Mouse (Mus musculus) embryonic facial prominence, embryonic 15.5 days (tissue): ENCODE measurements around the gene Sesn2. TPM values are rescaled to one million over a fixed set of nuclear protein-coding genes. Genes with fewer than 3 reads are reported as not detected.

Experiments
- ATAC-seq: fragments of 200-750 bp; cut with Nextera tagmentation; 2 replicates; pipeline ENCODE4 v1.8.0; 2017; ENCODE audit warnings: low read depth, moderate TSS enrichment; ENCODE audit not compliant: insufficient number of reproducible peaks, low FRiP score, low TSS enrichment
- H3K27ac ChIP-seq: fragments of 300-500 bp; sonication (generic); replicated peaks from 2 replicates; pipeline ENCODE4 v1.5.1; 2015; ENCODE audit warnings: mild to moderate bottlenecking, inconsistent platforms
- H3K27me3 ChIP-seq: fragments of 300-500 bp; sonication (generic); 2 replicates; pipeline ENCODE4 v1.6.1; 2015; ENCODE audit warnings: inconsistent platforms
- H3K36me3 ChIP-seq: fragments of 300-500 bp; sonication (generic); 2 replicates; pipeline ENCODE4 v1.6.1; 2015; ENCODE audit warnings: mild to moderate bottlenecking, inconsistent platforms
- H3K4me1 ChIP-seq: fragments of 300-500 bp; sonication (generic); 2 replicates; pipeline ENCODE4 v1.6.1; 2015; ENCODE audit warnings: inconsistent platforms
- H3K4me2 ChIP-seq: fragments of 300-500 bp; sonication (generic); replicated peaks from 2 replicates; pipeline ENCODE4 v1.6.1; 2015; ENCODE audit warnings: mild to moderate bottlenecking, inconsistent platforms
- H3K4me3 ChIP-seq: fragments of 300-500 bp; sonication (generic); replicated peaks from 2 replicates; pipeline ENCODE4 v1.5.1; 2015; ENCODE audit warnings: mild to moderate bottlenecking, inconsistent platforms
- H3K9ac ChIP-seq: fragments of 300-500 bp; sonication (generic); 2 replicates; pipeline ENCODE4 v1.6.1; 2015; ENCODE audit warnings: inconsistent platforms
- H3K9me3 ChIP-seq: fragments of 300-500 bp; sonication (generic); replicated peaks from 2 replicates; pipeline ENCODE4 v1.6.1; 2016; ENCODE audit warnings: inconsistent platforms
- WGBS: fragments of 180-500 bp; shearing (Covaris S2); methylation state at CpG from one replicate; pipeline ENCODE4 v1.1.7; 2015; 5-methylcytosine and 5-hydroxymethylcytosine counted together
- polyA plus RNA-seq: library from polyadenylated mRNA; unstranded; fragments of >200 nt; fragmentation: Nextera tagmentation; extraction: Ambion mirVana; gene quantifications from 2 replicates; pipeline ENCODE4 v1.2.1, GENCODE M21; 2015

Gene Sesn2
- polyA plus RNA-seq, 1 experiment from 2014 or later: 12.0 TPM

- 81% methylated on average over 3 of the region's 3 CpGs for WGBS
- Histone ChIP-seq H3K4me2 (no peak overlapping the region), H3K36me3 (no peaks in the 10 kb centered on the region), H3K4me3 (no peak overlapping the region), H3K9ac (no peak overlapping the region), H3K27me3 (no peaks in the 10 kb centered on the region), H3K4me1 (no peaks in the 10 kb centered on the region), H3K9me3 (no peaks in the 10 kb centered on the region), H3K27ac (no peak overlapping the region)
- ATAC-seq: no peak
These were observed 60.5 kb downstream of the Sesn2 start for GRCm38 (mm10) chr4:132449778-132450177.

GRCm38 (mm10) chr4:132446105-132446504 lies 64.2 kb downstream of the Sesn2 start:
- H3K4me3 ChIP-seq: no peak overlapping the region
- H3K4me1 ChIP-seq: no peaks in the 10 kb centered on the region
- H3K27ac ChIP-seq: no peak overlapping the region
- H3K4me2 ChIP-seq: no peak overlapping the region
- ATAC-seq: no peak
- WGBS: 75% methylated on average over 12 of the region's 12 CpGs
- H3K27me3 ChIP-seq: no peaks in the 10 kb centered on the region
- H3K9ac ChIP-seq: no peak overlapping the region
- H3K36me3 ChIP-seq: no peaks in the 10 kb centered on the region
- no peaks in the 10 kb centered on the region for H3K9me3 ChIP-seq

GRCm38 (mm10) chr4:132444516-132444915 lies 65.8 kb downstream of the Sesn2 start:
- H3K9me3 ChIP-seq: no peaks in the 10 kb centered on the region
- H3K27me3 ChIP-seq: no peaks in the 10 kb centered on the region
- H3K27ac ChIP-seq: no peak overlapping the region
- no peak overlapping the region for H3K9ac ChIP-seq
- no peaks in the 10 kb centered on the region for H3K4me1 ChIP-seq
- no peaks in the 10 kb centered on the region for H3K36me3 ChIP-seq
- no peak overlapping the region for H3K4me2 ChIP-seq
- no peak overlapping the region for H3K4me3 ChIP-seq
- ATAC-seq: no peak
- WGBS: 77% methylated on average over 8 of the region's 8 CpGs

Other genes starting within 250 kb of the Sesn2 start
- gene Gmeb1, start 248.9 kb downstream of the Sesn2 start, polyA plus RNA-seq: 37.5 and 37.8 TPM in 2 replicates
- 44.4 and 48.8 TPM in 2 replicates for gene Taf12, start 236.1 kb downstream of the Sesn2 start, polyA plus RNA-seq
- 2.4 and 3.4 TPM in 2 replicates for gene Rab42, start 207.1 kb downstream of the Sesn2 start, polyA plus RNA-seq
- 74.1 and 75.7 TPM in 2 replicates for gene Trnau1ap, start 181.0 kb downstream of the Sesn2 start, polyA plus RNA-seq
- gene Rcc1, start 156.9 kb downstream of the Sesn2 start, polyA plus RNA-seq: 66.6 and 69.8 TPM in 2 replicates
- gene Phactr4, start 88.0 kb downstream of the Sesn2 start, polyA plus RNA-seq: 21.6 and 21.8 TPM in 2 replicates
- 22.2 and 22.7 TPM in 2 replicates for gene Med18, start 46.6 kb downstream of the Sesn2 start, polyA plus RNA-seq
- 890 and 897 TPM in 2 replicates for gene Atpif1, start 23.2 kb upstream of the Sesn2 start, polyA plus RNA-seq
- 138 and 149 TPM in 2 replicates for gene Dnajc8, start 25.0 kb upstream of the Sesn2 start, polyA plus RNA-seq
- gene Ptafr, start 53.6 kb upstream of the Sesn2 start, polyA plus RNA-seq: 1.3 and 1.4 TPM in 2 replicates
- gene Eya3, start 128.5 kb upstream of the Sesn2 start, polyA plus RNA-seq: 24.7 and 25.4 TPM in 2 replicates
- 5.7 and 6.6 TPM in 2 replicates for gene Xkr8, start 222.0 kb upstream of the Sesn2 start, polyA plus RNA-seq
- gene Smpdl3b, start 246.8 kb upstream of the Sesn2 start, polyA plus RNA-seq: 5.7 and 6.6 TPM in 2 replicates